Mouse (Mus musculus): ENCODE data around the gene Il1f6.
"Not testable (repeated sequence)": the region's sequence is repeated elsewhere in the genome, so short reads cannot be mapped to it uniquely, and the experiment has no call there.

Gene Il1f6

DNA sequence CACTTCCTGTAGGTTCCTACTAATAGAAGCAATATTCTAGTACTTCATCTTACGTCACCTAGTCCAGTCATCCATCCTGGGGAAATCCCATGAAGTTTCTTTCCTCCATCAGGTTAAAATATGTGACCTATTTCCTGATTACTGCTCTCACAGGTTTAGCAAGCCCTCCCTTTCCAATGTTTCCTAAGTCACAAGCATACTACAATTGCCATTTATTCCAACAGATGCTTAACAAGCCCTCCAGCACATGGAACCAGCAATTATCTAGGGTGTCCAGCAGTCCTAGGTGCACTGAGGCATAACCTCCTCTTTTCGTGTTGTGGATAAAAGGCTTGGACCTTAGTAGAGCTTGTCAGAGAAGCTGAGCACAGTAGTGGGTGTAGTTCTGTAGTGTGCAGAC is at the start of gene Il1f6:
TSS of gene Il1f6 (plus strand) at position 301 of the 400 bp plus-strand sequence.
- no peak for DNase-seq (ENCODE audit: low spot score in 2 of 2)

DNA sequence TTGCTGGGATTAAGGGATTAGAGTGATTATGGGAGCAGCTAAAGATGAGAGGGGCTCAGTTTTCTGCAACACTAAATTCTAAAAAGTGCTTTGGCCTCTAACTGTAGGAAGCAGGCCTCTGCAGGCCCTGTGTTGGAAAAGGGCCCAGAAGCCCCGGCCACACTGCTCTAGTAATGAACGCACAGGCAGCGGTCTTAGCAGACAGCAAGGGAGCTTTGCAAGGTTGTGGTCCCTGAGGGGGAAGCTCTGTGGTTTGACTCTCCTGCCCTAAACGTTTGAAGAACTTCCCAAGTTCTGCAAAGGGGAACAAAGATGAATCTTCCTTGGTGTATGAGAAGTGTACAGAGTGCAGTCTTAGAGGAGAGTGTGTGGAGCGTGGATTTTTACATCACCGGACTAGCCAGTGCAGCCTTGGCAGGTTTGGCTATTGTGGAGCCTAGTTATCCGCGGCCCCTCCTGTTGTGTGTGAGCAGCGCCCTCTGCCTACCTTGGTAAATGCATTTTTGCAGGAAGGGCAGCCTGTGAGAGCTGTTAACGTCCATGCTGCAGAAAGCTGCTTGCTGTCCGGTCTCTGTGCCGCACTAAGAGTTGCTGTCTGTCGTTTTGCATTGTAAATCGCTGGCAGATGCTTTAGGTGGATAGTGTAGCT is 33.4 kb upstream of the Il1f6 start:
- peak in 1 of 2 experiments; percentile 37 for DNase-seq (ENCODE audit: low spot score in 2 of 2)

DNA sequence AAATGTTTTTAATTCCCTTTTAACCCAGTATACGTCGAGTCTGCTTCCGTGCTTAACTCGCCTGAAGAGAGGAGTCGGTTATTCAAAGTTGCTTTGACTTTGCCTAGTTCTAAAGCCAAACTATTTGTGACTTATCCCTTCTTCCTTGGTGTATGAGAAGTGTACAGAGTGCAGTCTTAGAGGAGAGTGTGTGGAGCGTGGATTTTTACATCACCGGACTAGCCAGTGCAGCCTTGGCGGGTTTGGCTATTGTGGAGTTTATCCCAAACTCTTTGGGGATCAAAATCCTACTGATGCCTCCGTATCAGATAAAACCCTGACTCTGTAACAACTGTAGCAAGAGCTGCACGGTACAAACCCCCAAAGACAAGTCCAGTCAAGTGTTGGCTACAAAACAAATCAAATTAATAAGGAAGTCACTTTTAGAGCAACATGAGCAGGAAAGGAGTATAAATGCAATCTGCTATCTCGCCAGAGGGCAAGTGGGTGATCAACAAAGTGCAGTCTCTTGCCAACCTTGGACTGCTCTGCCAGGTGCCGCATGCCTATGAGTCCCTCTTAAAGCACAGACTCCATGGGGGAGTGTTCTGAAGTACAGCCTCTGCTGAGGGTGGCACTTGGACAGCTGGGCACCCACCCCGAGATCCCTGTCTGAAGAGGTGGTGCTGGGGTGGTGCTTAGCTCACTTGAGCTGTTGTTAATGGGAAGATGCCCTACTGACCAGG is 32.6 kb upstream of the Il1f6 start:
- DNase-seq (ENCODE audit: low spot score in 2 of 2), result not testable (repeated sequence)

DNA sequence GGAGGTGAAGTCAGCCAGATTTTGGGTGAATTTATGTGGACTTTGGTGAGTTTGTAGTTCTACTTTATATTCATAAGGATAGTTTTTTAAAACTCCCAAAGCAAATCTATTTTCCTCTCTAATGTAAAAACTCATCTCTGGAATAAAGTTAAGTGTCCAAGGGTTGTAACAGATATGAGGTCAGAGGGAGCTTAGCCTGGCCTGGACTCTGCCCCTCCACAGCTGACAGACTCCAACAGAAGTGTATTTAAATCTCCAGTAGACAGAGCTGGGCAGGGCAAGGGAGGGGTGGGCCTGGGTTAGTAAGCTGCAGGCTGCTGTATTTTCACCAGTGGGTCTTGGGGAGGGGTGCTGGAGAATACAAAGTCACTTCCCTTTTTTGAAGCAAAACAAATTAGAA is 31.1 kb upstream of the Il1f6 start:
- DNase-seq (ENCODE audit: low spot score in 2 of 2), result not testable (repeated sequence)

DNA sequence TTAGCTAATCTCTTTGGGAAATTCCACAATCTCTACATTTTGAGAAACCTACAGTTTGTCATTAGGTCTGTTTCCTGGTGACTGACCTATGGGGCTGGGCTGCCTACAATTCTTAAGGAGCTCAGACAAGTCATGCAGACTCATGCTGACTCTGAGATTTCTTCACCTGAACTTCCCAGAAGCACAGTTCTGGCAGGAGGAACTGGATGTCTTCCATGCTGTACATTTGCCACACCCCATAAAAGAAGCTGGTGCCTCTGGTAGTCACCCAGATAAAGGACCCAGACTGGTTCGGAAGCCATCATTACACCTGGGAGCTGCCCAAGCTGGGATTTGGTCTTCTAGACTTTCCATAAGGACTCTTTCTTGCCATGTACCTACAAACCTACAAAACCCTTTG is 29.0 kb upstream of the Il1f6 start, which contains the start of gene Il1f9:
TSS of gene Il1f9 (plus strand) at position 301 of the 400 bp plus-strand sequence.
- DNase-seq (ENCODE audit: low spot score in 2 of 2), result no peak

DNA sequence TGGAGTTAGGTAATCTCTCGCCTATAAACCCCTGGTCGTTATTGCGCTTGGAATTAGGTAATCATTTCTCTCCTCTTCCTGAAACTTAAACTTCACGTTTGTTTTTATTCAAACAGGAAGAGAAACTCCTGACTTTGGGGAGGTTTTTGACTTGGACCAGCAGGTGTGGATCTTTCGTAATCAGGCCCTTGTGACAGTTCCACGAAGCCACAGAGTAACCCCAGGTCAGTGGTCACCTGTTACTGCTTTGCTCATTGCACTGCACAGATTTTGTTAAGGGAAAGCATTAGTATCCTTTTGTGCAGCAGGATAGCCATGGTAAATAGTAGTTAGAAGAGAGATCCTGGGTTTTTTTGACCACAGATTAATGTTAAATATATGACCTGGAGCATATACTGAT is 27.6 kb upstream of the Il1f6 start:
- no peak for DNase-seq (ENCODE audit: low spot score in 2 of 2)

DNA sequence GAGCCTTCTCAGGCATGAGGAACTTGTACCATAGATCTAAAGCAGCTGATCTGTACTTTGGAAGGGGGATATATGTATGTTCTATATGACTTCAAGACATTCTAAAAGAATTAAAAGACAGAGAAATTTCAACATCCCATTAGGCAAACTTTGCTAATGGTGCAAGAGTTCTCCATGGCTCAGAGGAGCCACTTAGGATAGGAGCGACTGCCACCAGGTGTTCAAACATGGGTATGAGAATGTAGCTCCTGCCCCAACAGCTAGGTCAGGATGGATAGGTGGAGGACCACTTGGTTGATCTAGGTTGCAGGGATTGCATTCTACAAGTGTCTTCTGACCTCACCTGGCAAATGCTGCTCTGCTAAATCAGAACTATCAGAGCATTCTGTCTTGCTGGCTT is 27.0 kb upstream of the Il1f6 start:
- no peak for DNase-seq (ENCODE audit: low spot score in 2 of 2)

DNA sequence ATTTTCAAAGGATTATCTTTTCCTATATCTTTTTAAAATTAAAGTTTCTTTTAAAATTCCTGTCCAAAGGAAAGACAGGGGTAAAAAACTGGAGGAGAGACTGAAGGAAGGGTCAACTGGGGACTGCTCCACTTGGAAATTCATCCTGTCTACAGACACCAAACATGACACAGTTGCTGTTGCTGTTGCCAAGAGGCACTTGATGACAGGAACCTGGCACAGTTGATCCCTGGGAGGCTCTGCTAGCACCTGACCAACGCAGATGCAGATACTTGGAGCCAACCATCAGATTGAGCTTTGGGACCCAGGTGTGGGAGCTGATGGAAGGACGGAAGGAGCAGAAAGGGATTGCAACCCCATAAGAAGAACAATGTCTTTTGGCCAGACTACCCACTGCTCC is 12.0 kb downstream of the Il1f6 start:
- no peak for DNase-seq (ENCODE audit: low spot score in 2 of 2)

DNA sequence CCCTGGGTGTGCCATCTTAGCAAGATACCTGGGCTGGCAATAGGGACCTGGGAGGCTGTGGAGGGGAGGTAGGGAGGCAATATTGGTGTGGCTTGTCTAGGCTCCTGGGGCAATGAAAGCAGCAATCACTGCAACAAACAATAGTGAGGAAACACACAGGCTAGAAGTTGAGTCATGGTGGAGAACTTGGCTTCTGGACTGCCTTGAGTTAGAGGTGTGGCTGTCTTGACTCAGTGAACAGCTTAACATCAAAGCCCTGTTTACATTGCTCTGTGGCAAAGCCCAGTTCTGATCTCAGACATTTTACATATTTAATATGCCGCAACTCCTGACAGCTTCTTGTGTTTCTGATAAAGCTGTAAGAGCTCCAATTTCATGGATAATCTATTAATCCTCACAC is 52.3 kb downstream of the Il1f6 start:
- DNase-seq (ENCODE audit: low spot score in 2 of 2), result no peak

DNA sequence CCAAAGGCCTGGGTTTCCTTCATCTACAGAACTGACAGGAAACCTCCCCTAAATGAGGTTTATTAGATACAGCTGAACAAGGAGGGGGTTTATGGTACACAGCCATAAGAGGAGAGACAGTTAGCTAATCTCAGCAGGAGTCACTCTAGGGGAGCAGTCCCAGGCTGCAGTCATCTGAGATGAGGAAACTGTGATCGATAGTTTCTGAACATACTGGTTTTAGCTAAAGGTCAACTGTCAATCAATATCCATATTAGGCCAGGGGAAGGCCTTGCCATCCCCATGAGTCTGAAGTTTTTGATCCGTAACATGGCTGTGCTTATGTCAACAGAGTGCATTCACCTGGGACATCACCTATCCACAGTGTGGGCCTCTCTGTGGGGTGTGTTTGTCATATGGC is 58.4 kb downstream of the Il1f6 start:
- no peak for DNase-seq (ENCODE audit: low spot score in 2 of 2)

DNA sequence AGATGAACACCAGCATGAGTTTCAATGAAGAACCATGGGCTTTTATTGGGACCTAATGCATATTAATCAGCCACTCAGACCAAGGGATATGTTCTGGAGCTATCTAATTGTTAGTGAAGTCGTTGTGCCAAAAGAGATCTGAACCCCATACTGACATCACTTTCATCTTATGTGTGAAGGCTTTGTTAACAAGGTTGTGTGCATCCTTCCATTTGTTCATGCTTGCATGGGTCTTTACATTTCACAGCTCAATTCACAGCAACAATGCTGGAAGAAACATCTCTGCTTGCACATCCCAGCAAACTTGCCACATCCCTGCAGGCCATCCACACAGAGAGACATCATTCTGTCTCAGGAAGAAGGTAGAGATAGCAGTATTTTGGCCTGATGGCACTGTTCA is 59.9 kb downstream of the Il1f6 start:
- DNase-seq (ENCODE audit: low spot score in 2 of 2), result no peak

All from cerebellum, postnatal 4 days (tissue).